Mouse (Mus musculus): ENCODE results near the gene S100b. TPM values are rescaled to one million over a fixed set of nuclear protein-coding genes. Genes with fewer than 3 reads are reported as not detected.

S100b gene
- polyA plus RNA-seq, 1 experiment: 1.5 TPM

GRCm38 (mm10) chr10:76288268-76288993 lies 34.8 kb downstream of the S100b start:
- no peaks in the 10 kb centered on the region for H3K4me1 ChIP-seq (ENCODE audit: control insufficient read depth, insufficient read depth, low read length)
- H3K27me3 ChIP-seq (replicated peaks; ENCODE audit: control insufficient read depth, insufficient read depth, low read length): no peaks in the 10 kb centered on the region
- 82% methylated on average over 11 of the region's 11 CpGs for WGBS
- no peak overlapping the region for H3K4me3 ChIP-seq (ENCODE audit: insufficient read depth, low read depth, low read length)
- H3K36me3 ChIP-seq (ENCODE audit: control insufficient read depth, insufficient read depth, low read length): peaks cover 2% of the 10 kb centered on the region; the same call in 1 of the 2 replicates
- no peak overlapping the region for H3K27ac ChIP-seq (ENCODE audit: insufficient read depth, low read depth, low read length)
- DNase-seq: no peak
- TF ChIP-seq POLR2A (IDR thresholded peaks at IDR 0.05; ENCODE audit: low read depth, low read length): no peak
- TF ChIP-seq CTCF (conservative IDR thresholded peaks at IDR 0.05; ENCODE audit: insufficient read depth, insufficient read length, low read depth, low read length): no peak

DNA sequence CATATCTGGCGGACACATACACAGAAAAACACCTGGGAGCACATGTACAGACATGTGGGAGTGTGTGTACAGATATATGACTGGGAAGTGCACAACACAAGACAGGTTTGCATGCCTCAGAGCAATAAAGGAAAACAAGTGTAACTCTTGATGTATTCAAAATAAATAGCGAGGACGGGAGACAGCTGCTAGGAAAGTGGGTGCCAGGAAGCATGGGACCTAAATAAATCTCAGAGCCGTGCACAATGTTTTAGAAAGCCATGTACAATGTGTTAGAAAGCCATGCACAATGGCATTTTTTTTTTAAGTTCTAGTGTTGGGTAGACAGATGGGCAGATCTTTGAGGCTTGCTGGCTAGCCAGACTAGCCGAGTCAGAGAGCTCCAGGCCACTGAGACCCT lies 35.4 kb downstream of the S100b start:
- no peak for DNase-seq
- H3K27ac ChIP-seq (ENCODE audit: insufficient read depth, low read depth, low read length): no peak overlapping the region
- 88% methylated on average over 5 of the region's 5 CpGs for WGBS
- no peaks in the 10 kb centered on the region for H3K27me3 ChIP-seq (replicated peaks; ENCODE audit: control insufficient read depth, insufficient read depth, low read length)
- H3K4me1 ChIP-seq (ENCODE audit: control insufficient read depth, insufficient read depth, low read length): no peaks in the 10 kb centered on the region
- TF ChIP-seq CTCF (conservative IDR thresholded peaks at IDR 0.05; ENCODE audit: insufficient read depth, insufficient read length, low read depth, low read length) (no peak), POLR2A (IDR thresholded peaks at IDR 0.05; ENCODE audit: low read depth, low read length) (no peak)
- H3K36me3 ChIP-seq (ENCODE audit: control insufficient read depth, insufficient read depth, low read length): peaks cover 2% of the 10 kb centered on the region; the same call in 1 of the 2 replicates
- H3K4me3 ChIP-seq (ENCODE audit: insufficient read depth, low read depth, low read length): no peak overlapping the region

DNA sequence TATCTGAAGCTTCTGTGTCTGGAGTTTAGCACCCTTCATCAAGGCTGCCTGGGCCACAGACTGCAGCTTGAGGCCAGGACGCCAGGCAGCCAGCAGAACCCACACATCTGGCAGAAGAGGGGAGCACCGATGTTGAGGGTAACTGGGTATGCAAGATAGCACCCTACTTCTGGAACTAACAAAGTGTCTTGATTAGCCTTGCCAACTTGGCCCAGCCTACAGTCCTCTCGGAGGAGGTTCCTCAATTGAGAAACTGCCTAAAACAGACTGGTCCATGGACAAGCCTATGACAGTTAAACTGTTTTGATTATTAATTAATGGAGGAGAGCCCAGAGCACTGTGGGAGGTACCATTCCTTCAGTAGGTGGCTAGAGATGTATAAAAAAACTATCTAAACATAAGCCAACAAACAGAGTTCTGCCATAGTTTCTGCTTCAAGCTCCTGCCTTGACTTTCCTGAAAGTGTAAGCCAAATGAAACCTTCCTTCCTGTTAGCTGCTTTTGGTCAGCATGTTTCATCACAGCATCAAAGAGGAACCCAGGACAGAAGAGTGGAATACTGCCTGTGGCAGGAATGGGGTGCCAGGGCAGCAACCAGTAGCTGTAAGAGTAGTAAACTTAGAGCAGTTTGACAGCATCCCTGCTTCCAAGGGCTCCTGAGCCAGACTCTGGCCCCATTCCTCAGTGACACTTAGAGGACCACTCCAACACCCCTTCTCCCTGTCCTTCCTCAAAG lies 36.5 kb downstream of the S100b start:
- DNase-seq: no peak
- H3K27ac ChIP-seq (ENCODE audit: insufficient read depth, low read depth, low read length): no peak overlapping the region
- peaks cover 2% of the 10 kb centered on the region; the same call in 1 of the 2 replicates for H3K36me3 ChIP-seq (ENCODE audit: control insufficient read depth, insufficient read depth, low read length)
- no peaks in the 10 kb centered on the region for H3K27me3 ChIP-seq (replicated peaks; ENCODE audit: control insufficient read depth, insufficient read depth, low read length)
- 82% methylated on average over 3 of the region's 3 CpGs for WGBS
- H3K4me1 ChIP-seq (ENCODE audit: control insufficient read depth, insufficient read depth, low read length): no peaks in the 10 kb centered on the region
- no peak overlapping the region for H3K4me3 ChIP-seq (ENCODE audit: insufficient read depth, low read depth, low read length)
- TF ChIP-seq POLR2A (IDR thresholded peaks at IDR 0.05; ENCODE audit: low read depth, low read length): no peak
- no peak for TF ChIP-seq CTCF (conservative IDR thresholded peaks at IDR 0.05; ENCODE audit: insufficient read depth, insufficient read length, low read depth, low read length)

DNA sequence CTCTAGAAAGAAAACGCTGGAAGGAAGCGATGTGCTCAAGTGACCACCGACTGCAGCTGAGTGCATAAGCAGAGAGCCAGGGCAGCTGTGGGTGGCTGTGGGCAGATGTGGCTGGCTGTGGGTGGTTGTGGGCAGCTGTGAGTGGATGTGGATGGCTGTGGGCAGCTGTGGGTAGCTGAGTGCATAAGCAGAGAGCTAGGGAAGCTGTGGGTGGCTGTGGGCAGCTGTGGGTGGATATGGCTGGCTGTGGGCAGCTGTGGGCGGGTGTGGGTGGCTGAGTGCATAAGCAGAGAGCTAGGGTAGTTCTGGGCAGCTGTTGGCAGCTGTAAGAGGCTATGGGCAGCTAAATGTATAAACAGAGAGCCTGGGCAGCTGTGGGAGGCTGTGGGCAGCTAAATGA lies 39.6 kb downstream of the S100b start:
- TF ChIP-seq CTCF (conservative IDR thresholded peaks at IDR 0.05; ENCODE audit: insufficient read depth, insufficient read length, low read depth, low read length): no peak
- TF ChIP-seq POLR2A (IDR thresholded peaks at IDR 0.05; ENCODE audit: low read depth, low read length): no peak
- H3K36me3 ChIP-seq (ENCODE audit: control insufficient read depth, insufficient read depth, low read length): peaks cover 2% of the 10 kb centered on the region; the same call in 1 of the 2 replicates
- no peak overlapping the region for H3K27ac ChIP-seq (ENCODE audit: insufficient read depth, low read depth, low read length)
- 85% methylated on average over 4 of the region's 4 CpGs for WGBS
- DNase-seq: no peak
- no peak overlapping the region for H3K4me3 ChIP-seq (ENCODE audit: insufficient read depth, low read depth, low read length)
- H3K4me1 ChIP-seq (ENCODE audit: control insufficient read depth, insufficient read depth, low read length): no peaks in the 10 kb centered on the region
- H3K27me3 ChIP-seq (replicated peaks; ENCODE audit: control insufficient read depth, insufficient read depth, low read length): no peaks in the 10 kb centered on the region

GRCm38 (mm10) chr10:76300133-76300532 lies 46.5 kb downstream of the S100b start:
- H3K27me3 ChIP-seq (replicated peaks; ENCODE audit: control insufficient read depth, insufficient read depth, low read length): no peaks in the 10 kb centered on the region
- no peaks in the 10 kb centered on the region for H3K4me1 ChIP-seq (ENCODE audit: control insufficient read depth, insufficient read depth, low read length)
- 80% methylated on average over 5 of the region's 5 CpGs for WGBS
- H3K27ac ChIP-seq (ENCODE audit: insufficient read depth, low read depth, low read length): no peak overlapping the region
- DNase-seq: no peak
- H3K4me3 ChIP-seq (ENCODE audit: insufficient read depth, low read depth, low read length): no peak overlapping the region
- no peaks in the 10 kb centered on the region for H3K36me3 ChIP-seq (ENCODE audit: control insufficient read depth, insufficient read depth, low read length)
- TF ChIP-seq POLR2A (IDR thresholded peaks at IDR 0.05; ENCODE audit: low read depth, low read length) (no peak), CTCF (conservative IDR thresholded peaks at IDR 0.05; ENCODE audit: insufficient read depth, insufficient read length, low read depth, low read length) (no peak)

GRCm38 (mm10) chr10:76306738-76307137 lies 53.1 kb downstream of the S100b start:
- Histone ChIP-seq H3K4me1 (ENCODE audit: control insufficient read depth, insufficient read depth, low read length) (no peaks in the 10 kb centered on the region), H3K36me3 (ENCODE audit: control insufficient read depth, insufficient read depth, low read length) (no peaks in the 10 kb centered on the region; the same call in 1 of the 2 replicates), H3K4me3 (ENCODE audit: insufficient read depth, low read depth, low read length) (no peak overlapping the region), H3K27me3 (replicated peaks; ENCODE audit: control insufficient read depth, insufficient read depth, low read length) (no peaks in the 10 kb centered on the region), H3K27ac (ENCODE audit: insufficient read depth, low read depth, low read length) (no peak overlapping the region)
- 82% methylated on average over 9 of the region's 9 CpGs for WGBS
- DNase-seq: no peak
- TF ChIP-seq POLR2A (IDR thresholded peaks at IDR 0.05; ENCODE audit: low read depth, low read length) (no peak), CTCF (conservative IDR thresholded peaks at IDR 0.05; ENCODE audit: insufficient read depth, insufficient read length, low read depth, low read length) (no peak)

Other genes with a start within 250 kb of the S100b start
- 4.2 and 4.3 TPM in 2 replicates for gene Zfp280b, start 221.2 kb upstream of the S100b start, polyA plus RNA-seq (2012; rRNA removed)
- gene Slc5a4b, start 142.9 kb upstream of the S100b start, polyA plus RNA-seq (2012; rRNA removed): 0.07 and 0.08 TPM in 2 replicates
- gene Slc5a4a, start 106.4 kb upstream of the S100b start, polyA plus RNA-seq (2012; rRNA removed): not detected in 2 replicates
- gene Prmt2, start 16.0 kb upstream of the S100b start, polyA plus RNA-seq (2012; rRNA removed): 28.7 and 30.0 TPM in 2 replicates
- gene Dip2a, start 91.4 kb downstream of the S100b start, polyA plus RNA-seq (2012; rRNA removed): 13.2 and 15.0 TPM in 2 replicates
- not detected in 2 replicates for gene AC141477.1, start 186.6 kb downstream of the S100b start, polyA plus RNA-seq (2012; rRNA removed)
- 14.6 and 14.9 TPM in 2 replicates for gene Pcnt, start 188.9 kb downstream of the S100b start, polyA plus RNA-seq (2012; rRNA removed)
- 0.08 and 0.12 TPM in 2 replicates for gene 2610028H24Rik, start 195.2 kb downstream of the S100b start, polyA plus RNA-seq (2012; rRNA removed)
- 16.6 and 18.3 TPM in 2 replicates for gene Mcm3ap, start 215.1 kb downstream of the S100b start, polyA plus RNA-seq (2012; rRNA removed)
- gene Ybey, start 215.3 kb downstream of the S100b start, polyA plus RNA-seq (2012; rRNA removed): 3.1 and 3.3 TPM in 2 replicates

All from kidney, adult 2 months (tissue).